Mouse (Mus musculus): Measurements from ENCODE around the gene Rbm47.

Rbm47 gene

GRCm38 (mm10) chr5:66062930-66063220 lies 110.0 kb downstream of the Rbm47 start:
- DNase-seq (ENCODE audit: low spot score): no peak

- no peak for DNase-seq (ENCODE audit: low spot score)
These were observed 110.6 kb downstream of the Rbm47 start for GRCm38 (mm10) chr5:66062046-66062929.

- no peak for DNase-seq (ENCODE audit: low spot score)
These were observed 111.3 kb downstream of the Rbm47 start for GRCm38 (mm10) chr5:66061667-66062045.

- DNase-seq (ENCODE audit: low spot score): no peak
These were observed 114.1 kb downstream of the Rbm47 start for GRCm38 (mm10) chr5:66058844-66059243.

- no peak for DNase-seq (ENCODE audit: low spot score)
These were observed 116.2 kb downstream of the Rbm47 start for GRCm38 (mm10) chr5:66056680-66057079.

- DNase-seq (ENCODE audit: low spot score): no peak
These were observed 118.5 kb downstream of the Rbm47 start for GRCm38 (mm10) chr5:66054394-66054793.

GRCm38 (mm10) chr5:66052777-66053548 lies 120.0 kb downstream of the Rbm47 start:
- no peak for DNase-seq (ENCODE audit: low spot score)

GRCm38 (mm10) chr5:66050841-66051240 lies 122.1 kb downstream of the Rbm47 start:
- DNase-seq (ENCODE audit: low spot score): no peak

- DNase-seq (ENCODE audit: low spot score): no peak
These were observed 126.6 kb downstream of the Rbm47 start for GRCm38 (mm10) chr5:66046356-66046755.

- DNase-seq (ENCODE audit: low spot score): no peak
These were observed 129.0 kb downstream of the Rbm47 start for GRCm38 (mm10) chr5:66043897-66044296.

GRCm38 (mm10) chr5:66042651-66043340 lies 130.1 kb downstream of the Rbm47 start:
- DNase-seq (ENCODE audit: low spot score): no peak

GRCm38 (mm10) chr5:66040744-66041279 lies 132.1 kb downstream of the Rbm47 start:
- no peak for DNase-seq (ENCODE audit: low spot score)

GRCm38 (mm10) chr5:66039813-66040212 lies 133.1 kb downstream of the Rbm47 start:
- no peak for DNase-seq (ENCODE audit: low spot score)

GRCm38 (mm10) chr5:66037066-66037465 lies 135.9 kb downstream of the Rbm47 start:
- no peak for DNase-seq (ENCODE audit: low spot score)

- DNase-seq (ENCODE audit: low spot score): no peak
These were observed 136.4 kb downstream of the Rbm47 start for GRCm38 (mm10) chr5:66036440-66037054.

- no peak for DNase-seq (ENCODE audit: low spot score)
These were observed 138.3 kb downstream of the Rbm47 start for GRCm38 (mm10) chr5:66034375-66035195.

GRCm38 (mm10) chr5:66032826-66033225 lies 140.1 kb downstream of the Rbm47 start:
- no peak for DNase-seq (ENCODE audit: low spot score)

- DNase-seq (ENCODE audit: low spot score): no peak
These were observed 141.2 kb downstream of the Rbm47 start for GRCm38 (mm10) chr5:66031699-66032098.

GRCm38 (mm10) chr5:66028232-66028631 lies 144.7 kb downstream of the Rbm47 start:
- no peak for DNase-seq (ENCODE audit: low spot score)

- DNase-seq (ENCODE audit: low spot score): no peak
These were observed 145.7 kb downstream of the Rbm47 start for GRCm38 (mm10) chr5:66027206-66027605.

- no peak for DNase-seq (ENCODE audit: low spot score)
These were observed 146.1 kb downstream of the Rbm47 start for GRCm38 (mm10) chr5:66026796-66027195.

Data from ovary, postnatal 10 days (tissue).